In genomic region chrX:50537785-50538159, GRCm38 (mm10) we compare ENCODE assay signal across 8 mouse cellular contexts.
A peak's percentile ranks its signal among the peaks of the same experiment; 100 is the strongest.
DNase-seq lines count a peak whose midpoint lies in the region; ATAC-seq and TF ChIP-seq lines count a peak whose summit lies in the region.
"Not testable (repeated sequence)": the region's sequence is repeated elsewhere in the genome, so short reads cannot be mapped to it uniquely, and the experiment has no call there.

No protein-coding gene starts in this region.

- not testable (repeated sequence) for H3K4me1 ChIP-seq in G1E (ENCODE audit: insufficient read depth, low read depth, low read length); embryonic facial prominence, embryonic 15.5 days; heart, embryonic 11.5 days (ENCODE audit: control insufficient read depth, insufficient read depth, low read length); hindbrain, postnatal 0 days (ENCODE audit: insufficient read depth, low read length); limb, embryonic 11.5 days (ENCODE audit: control insufficient read depth, insufficient read depth, low read length); lung, embryonic 16.5 days (replicated peaks; ENCODE audit: control insufficient read depth, insufficient read depth, low read length); testis, adult 2 months (ENCODE audit: control insufficient read depth, insufficient read depth, low read length)

- ATAC-seq in G1E (ENCODE audit: extremely low read depth, insufficient number of reproducible peaks, low FRiP score, poor library complexity, severe bottlenecking): peak; percentile 60; the same call in 1 of the 2 replicates
- not testable (repeated sequence) for ATAC-seq in embryonic facial prominence, embryonic 15.5 days (ENCODE audit: insufficient number of reproducible peaks, low FRiP score, low TSS enrichment, low read depth); heart, embryonic 11.5 days (replicated peaks; ENCODE audit: insufficient number of reproducible peaks, low FRiP score, low TSS enrichment); limb, embryonic 11.5 days (ENCODE audit: insufficient number of reproducible peaks, low FRiP score, low TSS enrichment, low read depth); lung, embryonic 16.5 days (ENCODE audit: low read depth)
- ATAC-seq in hindbrain, postnatal 0 days: peak; percentile 55; the same call in 1 of the 2 replicates

- not testable (repeated sequence) for H3K27me3 ChIP-seq in G1E (ENCODE audit: insufficient read depth, low read length); embryonic facial prominence, embryonic 15.5 days; heart, embryonic 11.5 days (ENCODE audit: control insufficient read depth, insufficient read depth, low read length); hindbrain, postnatal 0 days (ENCODE audit: insufficient read depth, low read length); limb, embryonic 11.5 days (ENCODE audit: control insufficient read depth, insufficient read depth, low read length); lung, embryonic 16.5 days (ENCODE audit: control insufficient read depth, insufficient read depth, low read depth, low read length); testis, adult 2 months (ENCODE audit: control insufficient read depth, insufficient read depth, low read length)

- H3K27ac ChIP-seq in embryonic facial prominence, embryonic 15.5 days (replicated peaks); heart, embryonic 11.5 days (ENCODE audit: low read depth, low read length); hindbrain, postnatal 0 days; limb, embryonic 11.5 days (replicated peaks; ENCODE audit: low read depth, low read length); lung, embryonic 16.5 days (ENCODE audit: low read length); testis, adult 2 months (ENCODE audit: control insufficient read depth, insufficient read depth, low read depth, low read length): not testable (repeated sequence)

- H3K36me3 ChIP-seq in G1E (replicated peaks); embryonic facial prominence, embryonic 15.5 days; heart, embryonic 11.5 days (ENCODE audit: control insufficient read depth, insufficient read depth, low read length); hindbrain, postnatal 0 days (ENCODE audit: insufficient read depth, low read length); limb, embryonic 11.5 days (ENCODE audit: control insufficient read depth, insufficient read depth, low read length); lung, embryonic 16.5 days (ENCODE audit: control insufficient read depth, insufficient read depth, low read length); testis, adult 2 months (ENCODE audit: control insufficient read depth, insufficient read depth, low read length): not testable (repeated sequence)

- 0 out of 2 replicates have a peak overlapping the region, but pooled peaks have one; percentile 8 for H3K4me2 ChIP-seq in embryonic facial prominence, embryonic 15.5 days (replicated peaks)
- peak overlapping the region; percentile 38; the same call in 1 of the 2 replicates for H3K4me2 ChIP-seq in heart, embryonic 11.5 days
- peak overlapping the region; percentile 34; the same call in 1 of the 2 replicates for H3K4me2 ChIP-seq in hindbrain, postnatal 0 days (ENCODE audit: low read depth, low read length)
- H3K4me2 ChIP-seq in limb, embryonic 11.5 days (ENCODE audit: low read depth, severe bottlenecking): not testable (repeated sequence)
- H3K4me2 ChIP-seq in lung, embryonic 16.5 days (ENCODE audit: low read depth, low read length): peak overlapping the region; percentile 22; the same call in 1 of the 2 replicates

- H3K9ac ChIP-seq in embryonic facial prominence, embryonic 15.5 days; heart, embryonic 11.5 days (ENCODE audit: low read depth, low read length); hindbrain, postnatal 0 days (replicated peaks; ENCODE audit: low read length); limb, embryonic 11.5 days (ENCODE audit: low read length); lung, embryonic 16.5 days (ENCODE audit: low read length): not testable (repeated sequence)

- TF ChIP-seq POLR2A in testis, adult 2 months (IDR thresholded peaks at IDR 0.05; ENCODE audit: control insufficient read depth, low read depth, low read length): not testable (repeated sequence)

- DNase-seq in G1E (ENCODE audit: low spot score); hindbrain, postnatal 0 days (ENCODE audit: low spot score); limb, embryonic 11.5 days (ENCODE audit: low spot score): not testable (repeated sequence)
- peak; percentile 21 for DNase-seq in naive thymus-derived CD4-positive, alpha-beta T cell, adult 2 months (ENCODE audit: low read depth)

- H3K9me3 ChIP-seq in G1E (replicated peaks); embryonic facial prominence, embryonic 15.5 days (replicated peaks); heart, embryonic 11.5 days (replicated peaks; ENCODE audit: control insufficient read depth, low read length); hindbrain, postnatal 0 days (ENCODE audit: low read length); limb, embryonic 11.5 days (ENCODE audit: control insufficient read depth, low read length); lung, embryonic 16.5 days (ENCODE audit: control insufficient read depth, low read length): not testable (repeated sequence)

- TF ChIP-seq CTCF in G1E (IDR thresholded peaks at IDR 0.05; ENCODE audit: low read depth, low read length); hindbrain, postnatal 0 days (IDR thresholded peaks at IDR 0.05; ENCODE audit: low read depth); testis, adult 2 months (IDR thresholded peaks at IDR 0.05; ENCODE audit: control insufficient read depth, insufficient read depth, insufficient replicate concordance, low read depth, low read length): not testable (repeated sequence)

- WGBS in embryonic facial prominence, embryonic 15.5 days: 58% methylated on average over 4 of the region's 4 CpGs
- WGBS in heart, embryonic 11.5 days (ENCODE audit: insufficient replicate concordance): 58% methylated on average over 4 of the region's 4 CpGs
- WGBS in hindbrain, postnatal 0 days: 78% methylated on average over 4 of the region's 4 CpGs
- WGBS in limb, embryonic 11.5 days: 57% methylated on average over 4 of the region's 4 CpGs
- WGBS in lung, embryonic 16.5 days: 56% methylated on average over 4 of the region's 4 CpGs

- peak overlapping the region; percentile 66 for H3K4me3 ChIP-seq in G1E (ENCODE audit: low read depth, low read length)
- peak overlapping the region; percentile 45 for H3K4me3 ChIP-seq in embryonic facial prominence, embryonic 15.5 days (replicated peaks)
- H3K4me3 ChIP-seq in heart, embryonic 11.5 days (ENCODE audit: low read depth, low read length): peak overlapping the region; percentile 38; the same call in 1 of the 2 replicates
- peak overlapping the region; percentile 32 for H3K4me3 ChIP-seq in hindbrain, postnatal 0 days (ENCODE audit: low read length)
- H3K4me3 ChIP-seq in limb, embryonic 11.5 days (ENCODE audit: low read depth, low read length): peak overlapping the region; percentile 21
- peak overlapping the region; percentile 51 for H3K4me3 ChIP-seq in lung, embryonic 16.5 days (ENCODE audit: low read length)
- peak overlapping the region; percentile 45; the same call in 1 of the 2 replicates for H3K4me3 ChIP-seq in testis, adult 2 months (ENCODE audit: control insufficient read depth, low read depth, low read length)
